In the genomic region with DNA sequence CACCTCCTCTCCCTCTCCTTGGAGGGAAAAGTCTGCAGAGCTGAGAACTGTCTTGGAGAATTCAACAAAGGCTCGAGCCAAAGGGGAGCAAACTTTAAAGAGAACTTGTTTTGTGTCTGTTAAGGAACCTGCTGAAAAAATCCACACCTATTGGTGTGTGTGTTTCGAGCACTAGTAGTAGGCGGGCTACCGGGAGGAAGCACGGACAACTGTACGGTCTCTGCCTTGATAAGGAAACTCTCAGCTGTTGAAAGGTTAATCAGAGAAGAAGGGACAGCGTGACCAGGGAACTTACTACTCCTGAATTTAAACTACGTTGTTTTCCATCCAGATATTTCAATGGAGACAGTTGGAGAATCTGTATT, we compare ENCODE assay signal across 8 mouse cellular contexts.
DNase-seq lines count a peak whose midpoint lies in the region; ATAC-seq and TF ChIP-seq lines count a peak whose summit lies in the region.

No protein-coding gene starts in this region.

- TF ChIP-seq RAD21 in CH12.LX (IDR thresholded peaks at IDR 0.05; ENCODE audit: low read depth, low read length) = no peak

- H3K79me2 ChIP-seq in CH12.LX (replicated peaks; ENCODE audit: control insufficient read depth, extremely low read depth, insufficient read depth, poor library complexity, severe bottlenecking) = no peaks in the 10 kb centered on the region

- H3K4me1 ChIP-seq in heart, embryonic 11.5 days (ENCODE audit: control insufficient read depth, insufficient read depth, low read length) = peaks cover 58% of the 10 kb centered on the region
- peaks cover 0 to 16% of the 10 kb centered on the region in 2 experiments; a peak in 2 of 4 replicates for H3K4me1 ChIP-seq in CH12.LX (ENCODE audit: control insufficient read depth in 1 of 2, insufficient read depth in 2 of 2)
- peaks cover 78% of the 10 kb centered on the region for H3K4me1 ChIP-seq in forebrain, embryonic 15.5 days
- peaks cover 52% of the 10 kb centered on the region for H3K4me1 ChIP-seq in liver, embryonic 16.5 days (ENCODE audit: control insufficient read depth, low read depth, low read length)

- no peaks in the 10 kb centered on the region for H3K27me3 ChIP-seq in heart, embryonic 11.5 days (ENCODE audit: control insufficient read depth, insufficient read depth, low read length)
- H3K27me3 ChIP-seq in CH12.LX (replicated peaks) = no peaks in the 10 kb centered on the region
- no peaks in the 10 kb centered on the region for H3K27me3 ChIP-seq in forebrain, embryonic 15.5 days
- no peaks in the 10 kb centered on the region for H3K27me3 ChIP-seq in liver, embryonic 16.5 days (ENCODE audit: control insufficient read depth, insufficient read depth, low read depth, low read length)

- dilution Hi-C loops in CH12.LX (cut with MboI; ENCODE audit: extremely low pct_ligation_motif_present, extremely low pct_unique_long_range_greater_than_20kb, low sequenced_read_pairs) = no loop called here

- H3K4me2 ChIP-seq in heart, embryonic 11.5 days = peak overlapping the region; percentile 86
- peak overlapping the region; percentile 64 for H3K4me2 ChIP-seq in CH12.LX (ENCODE audit: insufficient read depth, low read depth, poor library complexity, severe bottlenecking)
- H3K4me2 ChIP-seq in forebrain, embryonic 15.5 days (replicated peaks) = peak overlapping the region; percentile 56
- H3K4me2 ChIP-seq in liver, embryonic 16.5 days (ENCODE audit: low read depth, low read length) = peak overlapping the region; percentile 76

- no peak for DNase-seq in heart, postnatal 4 days
- DNase-seq in CH12.LX (ENCODE audit: extremely low read depth) = no peak
- no peak for DNase-seq in adrenal gland, postnatal 25 days
- no peak for DNase-seq in urinary bladder, adult 2 months (ENCODE audit: low spot score)
- no peak for DNase-seq in ovary, postnatal 10 days (ENCODE audit: low spot score)

- TF ChIP-seq CTCF in CH12.LX (conservative IDR thresholded peaks at IDR 0.05 in 1 of 2, IDR thresholded peaks at IDR 0.05 in 1 of 2; ENCODE audit: low read depth in 2 of 2, low read length in 2 of 2) = no peak

- no peaks in the 10 kb centered on the region for H3K9me3 ChIP-seq in heart, embryonic 11.5 days (replicated peaks; ENCODE audit: control insufficient read depth, low read length)
- no peaks in the 10 kb centered on the region for H3K9me3 ChIP-seq in CH12.LX (replicated peaks; ENCODE audit: low read length)
- no peaks in the 10 kb centered on the region for H3K9me3 ChIP-seq in forebrain, embryonic 15.5 days
- no peaks in the 10 kb centered on the region for H3K9me3 ChIP-seq in liver, embryonic 16.5 days (replicated peaks; ENCODE audit: control insufficient read depth, low read length)

- H3K4me3 ChIP-seq in heart, embryonic 11.5 days (ENCODE audit: low read depth, low read length) = peak overlapping the region; percentile 54
- H3K4me3 ChIP-seq in CH12.LX (replicated peaks in 1 of 3; ENCODE audit: low read depth in 2 of 3, low read length in 2 of 3, poor library complexity in 1 of 3) = peak overlapping the region; percentile 62 to 68 (median 64)
- peak overlapping the region; percentile 45 for H3K4me3 ChIP-seq in forebrain, embryonic 15.5 days
- peak overlapping the region; percentile 73 for H3K4me3 ChIP-seq in liver, embryonic 16.5 days (ENCODE audit: low read depth, low read length)

- TF ChIP-seq POLR2A in CH12.LX (IDR thresholded peaks at IDR 0.05; ENCODE audit: low read depth, low read length) = no peak

- WGBS in heart, embryonic 11.5 days (ENCODE audit: insufficient replicate concordance) = under 1% methylated on average over 8 of the region's 8 CpGs
- under 1% methylated on average over 8 of the region's 8 CpGs for WGBS in forebrain, embryonic 15.5 days
- WGBS in liver, embryonic 16.5 days (ENCODE audit: insufficient replicate concordance) = under 1% methylated on average over 8 of the region's 8 CpGs

- peak overlapping the region; percentile 95 for H3K27ac ChIP-seq in heart, embryonic 11.5 days (ENCODE audit: low read depth, low read length)
- no peak overlapping the region for H3K27ac ChIP-seq in CH12.LX (ENCODE audit: insufficient read depth, low read depth)
- H3K27ac ChIP-seq in forebrain, embryonic 15.5 days (replicated peaks) = peak overlapping the region; percentile 93
- peak overlapping the region; percentile 97 for H3K27ac ChIP-seq in liver, embryonic 16.5 days (ENCODE audit: low read length)

- in situ Hi-C loops in CH12.LX (cut with MboI; ENCODE audit: low pct_ligation_motif_present, low pct_unique_long_range_greater_than_20kb, low sequenced_read_pairs) = no loop called here

- peak; percentile 55; the same call in 1 of the 2 replicates for ATAC-seq in heart, embryonic 11.5 days (replicated peaks; ENCODE audit: insufficient number of reproducible peaks, low FRiP score, low TSS enrichment)
- ATAC-seq in forebrain, embryonic 15.5 days (replicated peaks) = peak; percentile 24
- peak; percentile 58 for ATAC-seq in liver, embryonic 16.5 days (ENCODE audit: low read depth)

- no peaks in the 10 kb centered on the region for H3K36me3 ChIP-seq in heart, embryonic 11.5 days (ENCODE audit: control insufficient read depth, insufficient read depth, low read length)
- no peaks in the 10 kb centered on the region for H3K36me3 ChIP-seq in CH12.LX (replicated peaks in 1 of 2; ENCODE audit: control insufficient read depth in 1 of 2, insufficient read depth in 1 of 2, low read length in 1 of 2)
- H3K36me3 ChIP-seq in forebrain, embryonic 15.5 days = no peaks in the 10 kb centered on the region
- peaks cover 11% of the 10 kb centered on the region for H3K36me3 ChIP-seq in liver, embryonic 16.5 days (ENCODE audit: control insufficient read depth, insufficient read depth)

- TF ChIP-seq EP300 in CH12.LX (IDR thresholded peaks at IDR 0.05; ENCODE audit: low read length) = no peak

- peak overlapping the region; percentile 80 for H3K9ac ChIP-seq in heart, embryonic 11.5 days (ENCODE audit: low read depth, low read length)
- H3K9ac ChIP-seq in CH12.LX (ENCODE audit: insufficient read depth, low read depth) = peak overlapping the region; percentile 65; the same call in 1 of the 2 replicates
- H3K9ac ChIP-seq in forebrain, embryonic 15.5 days (replicated peaks) = peak overlapping the region; percentile 53
- peak overlapping the region; percentile 81 for H3K9ac ChIP-seq in liver, embryonic 16.5 days (ENCODE audit: low read depth, low read length)

TF ChIP-seq in CH12.LX, 34 proteins besides CTCF, POLR2A, EP300 and RAD21:
- peak; percentile 19; the same call in 1 of the 2 replicates for TF ChIP-seq CHD2 (IDR thresholded peaks at IDR 0.05; ENCODE audit: low read length)
- no peak for TF ChIP-seq ETS1 (conservative IDR thresholded peaks at IDR 0.05; ENCODE audit: low read depth, low read length)
- TF ChIP-seq IRF4 (IDR thresholded peaks at IDR 0.05; ENCODE audit: low read depth, low read length) = no peak
